Mouse (Mus musculus) hindbrain, embryonic 14.5 days (tissue): ENCODE measurements around the gene Tnxb. TPM values are rescaled to one million over a fixed set of nuclear protein-coding genes. Genes with fewer than 3 reads are reported as not detected.

Source experiments
- ATAC-seq: fragments of 200-750 bp; cut with Nextera tagmentation; 2 replicates; pipeline ENCODE4 v1.8.0; 2017; ENCODE audit warnings: moderate number of reproducible peaks, mild to moderate bottlenecking, moderate TSS enrichment, moderate library complexity; ENCODE audit not compliant: low FRiP score
- DNase-seq: peaks from one replicate; pipeline ENCODE4 v3.0.0-alpha.2; 2015; ENCODE audit warnings: low spot score
- H3K27ac ChIP-seq: fragments of 300-500 bp; sonication (generic); 2 replicates; pipeline ENCODE4 v1.5.1; 2014; ENCODE audit warnings: mild to moderate bottlenecking, moderate library complexity
- H3K27me3 ChIP-seq: fragments of 300-500 bp; sonication (generic); 2 replicates; pipeline ENCODE4 v1.6.1; 2014; ENCODE audit warnings: mild to moderate bottlenecking, low read length, mixed read lengths; ENCODE audit not compliant: control insufficient read depth, insufficient read depth
- H3K36me3 ChIP-seq: fragments of 300-500 bp; sonication (generic); replicated peaks from 2 replicates; pipeline ENCODE4 v1.6.1; 2014; ENCODE audit not compliant: control insufficient read depth, insufficient read depth
- H3K4me1 ChIP-seq: fragments of 300-500 bp; sonication (generic); replicated peaks from 2 replicates; pipeline ENCODE4 v1.6.1; 2014; ENCODE audit warnings: antibody characterized with exemption, low read length, mixed read lengths; ENCODE audit not compliant: control insufficient read depth, insufficient read depth
- H3K4me2 ChIP-seq: fragments of 300-500 bp; sonication (generic); replicated peaks from 2 replicates; pipeline ENCODE4 v1.6.1; 2014; ENCODE audit warnings: mild to moderate bottlenecking, moderate library complexity
- H3K4me3 ChIP-seq: fragments of 300-500 bp; sonication (generic); replicated peaks from 2 replicates; pipeline ENCODE4 v1.5.1; 2014; ENCODE audit warnings: mild to moderate bottlenecking, low read length
- H3K9ac ChIP-seq: fragments of 300-500 bp; sonication (generic); 2 replicates; pipeline ENCODE4 v1.6.1; 2014
- H3K9me3 ChIP-seq: fragments of 300-500 bp; sonication (generic); 2 replicates; pipeline ENCODE4 v1.6.1; 2016; ENCODE audit warnings: low read length; ENCODE audit not compliant: control insufficient read depth
- WGBS: fragments of 180-500 bp; shearing (Covaris S2); extraction: QIAGEN DNeasy Blood & Tissue Kit; methylation state at CpG from one replicate; pipeline ENCODE4 v1.1.7; 2014; 5-methylcytosine and 5-hydroxymethylcytosine counted together
- polyA plus RNA-seq: library from polyadenylated mRNA; unstranded; fragments of >200 nt; fragmentation: Nextera tagmentation; extraction: Ambion mirVana; gene quantifications from 2 replicates; pipeline ENCODE4 v1.2.1, GENCODE M21; 2014

Tnxb gene
- polyA plus RNA-seq, 1 experiment from 2014 or later = 0.24 TPM

DNA sequence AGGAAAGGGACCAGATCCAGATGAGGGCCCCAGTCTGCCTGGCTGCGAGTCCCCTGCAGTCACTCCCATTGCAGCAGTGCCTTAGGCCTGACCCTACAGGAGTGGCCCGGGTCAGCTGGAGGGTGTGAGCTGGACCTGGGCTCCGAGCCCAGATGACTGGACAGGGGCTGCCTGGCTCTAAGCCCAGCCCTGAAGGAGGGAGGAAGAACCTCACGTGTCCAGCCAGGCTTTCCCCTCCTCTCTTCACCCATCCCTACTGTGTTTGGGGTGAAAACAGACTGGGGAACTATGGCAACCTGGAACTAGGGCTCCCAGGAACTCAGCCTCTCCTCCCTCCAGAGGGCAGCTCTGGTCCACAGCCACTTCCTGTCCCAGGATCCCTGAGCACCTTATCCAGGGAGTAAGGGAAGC is 14.7 kb upstream of the Tnxb start:
- 63% methylated on average over 4 of the region's 4 CpGs for WGBS
- H3K36me3 ChIP-seq = peaks cover 33% of the 10 kb centered on the region

GRCm38 (mm10) chr17:34656666-34657065 is 13.7 kb upstream of the Tnxb start:
- 30% methylated on average over 8 of the region's 8 CpGs for WGBS
- no peak overlapping the region for H3K27ac ChIP-seq
- DNase-seq = no peak

More for the DNA sequence above, 14.7 kb upstream of the Tnxb start:
- peak; percentile 38; the same call in 1 of the 2 replicates for ATAC-seq
- no peaks in the 10 kb centered on the region for H3K4me1 ChIP-seq
- H3K27ac ChIP-seq = 0 out of 2 replicates have a peak overlapping the region, but pooled peaks have one; percentile 26
- H3K9ac ChIP-seq = no peak overlapping the region
- H3K4me2 ChIP-seq = no peak overlapping the region
- DNase-seq = no peak
- H3K4me3 ChIP-seq = no peak overlapping the region
- H3K27me3 ChIP-seq = peaks cover 4% of the 10 kb centered on the region; the same call in 1 of the 2 replicates
- no peaks in the 10 kb centered on the region for H3K9me3 ChIP-seq

GRCm38 (mm10) chr17:34657271-34657670 is 13.1 kb upstream of the Tnxb start:
- H3K36me3 ChIP-seq = peaks cover 16% of the 10 kb centered on the region
- no peak overlapping the region for H3K4me3 ChIP-seq
- DNase-seq (no peak), ATAC-seq (no peak)
- 53% methylated on average over 2 of the region's 2 CpGs for whole genome bisulfite sequencing
- peaks cover 15% of the 10 kb centered on the region for H3K27me3 ChIP-seq
- no peak overlapping the region for H3K9ac ChIP-seq
- no peak overlapping the region for H3K27ac ChIP-seq
- no peak overlapping the region for H3K4me2 ChIP-seq
- H3K4me1 ChIP-seq = no peaks in the 10 kb centered on the region
- H3K9me3 ChIP-seq = no peaks in the 10 kb centered on the region

More at GRCm38 (mm10) chr17:34656666-34657065, 13.7 kb upstream of the Tnxb start:
- H3K4me1 ChIP-seq = no peaks in the 10 kb centered on the region
- H3K36me3 ChIP-seq = peaks cover 22% of the 10 kb centered on the region
- no peak overlapping the region for H3K9ac ChIP-seq
- H3K4me3 ChIP-seq = no peak overlapping the region
- no peaks in the 10 kb centered on the region for H3K9me3 ChIP-seq
- H3K4me2 ChIP-seq = no peak overlapping the region
- peaks cover 15% of the 10 kb centered on the region for H3K27me3 ChIP-seq
- ATAC-seq = no peak

GRCm38 (mm10) chr17:34658145-34658544 is 12.2 kb upstream of the Tnxb start:
- Histone ChIP-seq H3K27me3 (peaks cover 15% of the 10 kb centered on the region), H3K9ac (no peak overlapping the region), H3K36me3 (peaks cover 7% of the 10 kb centered on the region), H3K4me3 (no peak overlapping the region), H3K27ac (no peak overlapping the region), H3K4me2 (no peak overlapping the region), H3K9me3 (no peaks in the 10 kb centered on the region), H3K4me1 (no peaks in the 10 kb centered on the region)
- 93% methylated on average over 2 of the region's 2 CpGs for WGBS
- no peak for ATAC-seq
- no peak for DNase-seq

- Histone ChIP-seq H3K4me3 (no peak overlapping the region), H3K4me2 (no peak overlapping the region), H3K9me3 (no peaks in the 10 kb centered on the region), H3K9ac (no peak overlapping the region), H3K36me3 (peaks cover 3% of the 10 kb centered on the region; the same call in 1 of the 2 replicates), H3K27me3 (peaks cover 15% of the 10 kb centered on the region), H3K27ac (no peak overlapping the region), H3K4me1 (no peaks in the 10 kb centered on the region)
- ATAC-seq = no peak
- no peak for DNase-seq
- 90% methylated on average over 3 of the region's 3 CpGs for WGBS
Measured at GRCm38 (mm10) chr17:34658591-34658990, 11.7 kb upstream of the Tnxb start.

- Histone ChIP-seq H3K27ac (no peak overlapping the region), H3K9ac (no peak overlapping the region), H3K9me3 (no peaks in the 10 kb centered on the region), H3K4me2 (no peak overlapping the region), H3K4me1 (no peaks in the 10 kb centered on the region), H3K36me3 (no peaks in the 10 kb centered on the region), H3K27me3 (peaks cover 16% of the 10 kb centered on the region), H3K4me3 (no peak overlapping the region)
- 68% methylated on average over 12 of the region's 12 CpGs for WGBS
- no peak for ATAC-seq
- DNase-seq = no peak
Measured at GRCm38 (mm10) chr17:34659181-34659896, 11.0 kb upstream of the Tnxb start.

- ATAC-seq = no peak
- Histone ChIP-seq H3K4me3 (no peak overlapping the region), H3K4me1 (no peaks in the 10 kb centered on the region), H3K9ac (no peak overlapping the region), H3K9me3 (no peaks in the 10 kb centered on the region), H3K27ac (no peak overlapping the region), H3K27me3 (peaks cover 19% of the 10 kb centered on the region), H3K36me3 (no peaks in the 10 kb centered on the region), H3K4me2 (no peak overlapping the region)
- DNase-seq = no peak
- WGBS = 71% methylated on average over 3 of the region's 3 CpGs
Measured at GRCm38 (mm10) chr17:34659897-34660214, 10.5 kb upstream of the Tnxb start.

DNA sequence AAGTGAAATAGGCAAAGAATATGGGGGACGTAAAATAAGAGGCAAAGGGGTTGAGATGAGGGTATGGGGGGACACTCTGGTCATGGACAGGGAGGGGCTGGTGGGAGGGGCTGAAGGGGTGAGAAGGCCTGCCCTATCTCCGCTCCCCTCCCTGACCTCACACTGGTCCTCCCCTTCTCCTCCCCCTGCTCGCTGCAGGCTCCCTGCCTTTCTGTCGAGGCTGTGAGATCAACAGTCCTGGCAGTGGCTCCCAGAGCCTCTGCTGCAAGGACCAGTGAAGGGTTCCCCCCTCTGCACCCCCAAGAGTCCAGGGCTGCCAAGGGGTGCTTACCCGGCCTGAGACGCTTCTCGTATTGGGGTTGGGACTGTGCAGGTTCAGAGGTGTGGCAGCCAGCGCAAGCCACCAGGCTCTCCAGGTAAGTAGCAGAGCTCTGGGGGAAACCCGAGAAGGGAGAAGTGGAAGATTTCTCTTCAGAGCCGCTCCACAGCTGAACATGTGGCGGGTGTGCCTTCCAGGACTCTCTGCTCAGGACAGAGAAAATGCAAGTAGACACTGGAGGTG is 10.0 kb upstream of the Tnxb start:
- H3K4me1 ChIP-seq = no peaks in the 10 kb centered on the region
- ATAC-seq = no peak
- no peak overlapping the region for H3K4me3 ChIP-seq
- no peaks in the 10 kb centered on the region for H3K36me3 ChIP-seq
- no peak overlapping the region for H3K27ac ChIP-seq
- H3K9me3 ChIP-seq = no peaks in the 10 kb centered on the region
- WGBS = 44% methylated on average over 11 of the region's 11 CpGs
- H3K27me3 ChIP-seq = peaks cover 19% of the 10 kb centered on the region
- DNase-seq = no peak
- H3K4me2 ChIP-seq = no peak overlapping the region
- no peak overlapping the region for H3K9ac ChIP-seq

GRCm38 (mm10) chr17:34661121-34661591 is 9.2 kb upstream of the Tnxb start:
- H3K36me3 ChIP-seq = no peaks in the 10 kb centered on the region
- no peak overlapping the region for H3K27ac ChIP-seq
- ATAC-seq (no peak), DNase-seq (no peak)
- no peak overlapping the region for H3K9ac ChIP-seq
- WGBS = 11% methylated on average over 19 of the region's 19 CpGs
- H3K4me1 ChIP-seq = no peaks in the 10 kb centered on the region
- H3K27me3 ChIP-seq = peaks cover 19% of the 10 kb centered on the region
- no peak overlapping the region; the same call in 1 of the 2 replicates for H3K4me3 ChIP-seq
- H3K4me2 ChIP-seq = peak overlapping the region; percentile 29
- no peaks in the 10 kb centered on the region for H3K9me3 ChIP-seq
